Mouse (Mus musculus) embryo, embryonic 10 days (tissue): Measurements from ENCODE around the gene Vps51.
"Not testable (repeated sequence)": the region's sequence is repeated elsewhere in the genome, so short reads cannot be mapped to it uniquely, and the experiment has no call there.

Source experiments
- DNase-seq: peaks from one replicate; pipeline ENCODE4 v3.0.0-alpha.2; 2015; ENCODE audit warnings: low spot score

The Vps51 gene

DNA sequence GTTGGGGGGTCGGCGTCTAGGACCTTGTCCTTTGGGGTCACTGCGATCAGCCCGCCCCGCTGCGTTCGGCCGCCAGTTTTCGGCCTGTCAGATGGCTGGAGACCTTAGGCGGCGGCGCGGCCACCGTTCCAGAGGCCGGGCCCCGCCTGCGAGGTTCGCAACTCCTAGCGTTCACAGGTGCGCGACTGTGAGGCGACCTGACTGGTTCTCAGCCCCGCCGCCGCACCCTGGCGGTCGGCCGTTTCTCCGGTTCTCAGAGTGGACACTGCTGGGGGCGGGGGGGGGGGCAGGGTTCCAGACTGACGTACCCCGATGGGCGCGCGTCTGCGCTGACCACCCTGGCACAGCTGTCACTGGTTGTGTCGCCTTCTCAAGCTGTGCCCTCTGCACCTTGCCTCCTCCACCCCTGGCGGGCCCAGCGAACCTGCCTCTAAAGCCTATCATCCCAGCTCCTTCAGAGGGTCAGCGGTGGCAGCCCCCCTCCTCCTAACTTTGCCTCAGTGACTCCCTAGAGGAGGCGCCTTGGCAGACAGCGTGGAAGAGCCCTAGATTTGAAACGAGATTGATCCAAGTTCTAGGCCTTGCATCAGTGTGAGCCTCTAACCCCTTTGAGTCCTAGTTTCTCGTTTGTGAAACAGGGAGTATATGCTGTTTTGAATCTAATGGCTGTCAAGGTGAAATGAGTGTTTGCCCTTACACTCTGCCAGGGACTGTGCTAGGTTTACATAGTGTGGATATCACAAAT, 29.7 kb downstream of the Vps51 start:
- no peak for DNase-seq

DNA sequence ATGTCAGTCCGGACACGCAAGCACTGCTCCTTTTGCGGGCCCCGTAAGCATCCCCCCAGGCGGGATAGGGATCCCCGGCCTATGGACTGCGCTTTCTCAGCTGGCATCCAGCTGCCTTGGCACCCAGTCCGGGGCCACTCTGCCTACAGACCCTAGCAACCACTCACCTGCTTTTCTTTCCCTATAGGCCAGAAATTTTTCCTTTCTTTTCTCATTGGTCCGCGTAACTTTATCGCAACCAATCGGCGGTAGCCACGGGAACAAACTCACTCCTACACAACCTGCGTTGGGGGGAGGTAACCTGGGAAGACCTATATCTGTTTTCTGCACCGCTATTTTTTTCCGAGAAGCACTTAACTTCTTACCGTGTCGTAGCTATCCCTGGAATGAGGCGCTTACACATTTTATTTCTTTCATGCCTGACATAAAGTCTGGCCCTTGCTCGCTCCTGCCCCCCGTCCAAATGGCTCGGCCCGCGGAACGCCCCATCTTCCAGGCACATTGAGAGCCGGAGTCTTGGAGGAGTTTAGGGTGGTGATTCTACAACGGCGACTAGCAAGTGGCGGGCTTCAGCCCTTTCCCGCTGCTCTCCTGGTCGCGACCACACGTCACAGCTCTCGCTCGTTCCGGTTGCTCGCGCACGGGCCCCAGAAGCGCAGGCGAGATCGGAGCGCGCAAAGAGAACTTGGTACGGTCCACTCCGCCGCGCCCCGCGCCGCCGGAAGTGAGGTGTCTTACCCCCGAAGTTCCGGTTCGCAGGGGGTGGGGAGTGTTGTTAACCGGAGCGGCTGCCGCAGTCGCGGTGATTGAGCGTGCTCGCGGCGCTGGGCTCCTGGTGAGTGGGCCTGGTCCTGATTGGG, 30.5 kb downstream of the Vps51 start, which contains the start of gene Syvn1:
Syvn1 (plus strand) TSS at position 283 of the 860 bp plus-strand sequence.
- DNase-seq: peak; percentile 96

DNA sequence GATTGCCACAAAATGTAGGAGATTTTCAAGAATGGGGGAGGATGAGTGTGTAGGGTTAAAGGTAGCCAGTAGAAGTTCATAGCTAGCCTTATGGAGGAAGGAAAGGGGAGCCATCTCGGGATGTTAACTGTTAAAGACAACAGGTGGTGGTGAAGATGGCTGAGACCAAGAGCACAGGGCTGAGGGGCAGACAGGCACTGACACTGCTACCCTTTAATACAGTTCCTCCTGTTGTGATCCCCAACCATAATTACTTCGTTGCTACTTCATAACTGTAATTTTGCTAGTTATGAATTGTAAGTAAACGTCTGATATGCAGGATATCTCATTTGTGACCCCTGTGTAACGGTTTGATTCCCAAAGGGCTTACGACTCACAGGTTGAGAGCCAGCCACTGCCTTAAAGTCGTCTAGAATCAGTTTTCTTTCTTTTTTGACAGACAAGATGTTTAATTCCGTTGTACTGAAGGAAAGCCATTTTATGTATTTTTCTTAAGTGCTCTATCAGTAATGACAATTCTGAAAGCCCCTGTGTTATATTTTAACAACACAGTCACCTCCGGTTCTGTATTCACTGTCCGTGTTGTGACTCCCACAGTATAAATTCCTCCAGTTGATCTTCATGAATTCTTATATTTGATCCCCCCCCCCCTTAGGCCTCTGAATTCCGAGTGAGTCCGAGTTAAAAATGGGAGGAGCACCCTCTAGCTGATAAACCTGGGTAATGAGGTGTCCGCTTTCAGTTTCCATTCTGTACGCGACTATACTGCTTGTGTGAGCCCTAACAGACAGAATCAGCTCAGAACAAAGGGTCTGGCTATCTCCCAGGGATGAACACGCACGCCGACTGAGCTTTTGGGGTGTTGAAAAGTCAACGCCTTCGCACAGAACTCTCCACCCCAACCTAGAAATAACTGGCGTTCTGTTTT, 31.4 kb downstream of the Vps51 start:
- peak; percentile 59 for DNase-seq

DNA sequence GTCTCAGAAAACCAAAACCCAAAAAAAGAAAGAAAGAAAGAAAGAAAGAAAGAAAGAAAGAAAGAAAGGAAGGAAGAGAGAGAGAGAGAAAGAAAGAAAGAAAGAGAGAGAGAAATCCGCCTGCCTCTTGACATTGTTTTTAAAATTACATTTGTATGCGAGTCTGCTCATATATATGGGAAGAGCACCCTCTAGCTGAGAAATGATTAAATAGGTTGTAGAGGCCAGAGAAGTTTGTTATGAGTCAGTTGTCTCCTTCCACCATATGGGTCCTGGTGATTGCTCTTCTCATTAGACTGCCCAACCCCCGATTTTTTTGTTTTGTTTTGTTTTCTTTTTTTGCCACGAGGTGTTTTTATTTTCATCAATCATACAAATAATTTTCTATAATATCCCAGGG, 32.9 kb downstream of the Vps51 start:
- not testable (repeated sequence) for DNase-seq

DNA sequence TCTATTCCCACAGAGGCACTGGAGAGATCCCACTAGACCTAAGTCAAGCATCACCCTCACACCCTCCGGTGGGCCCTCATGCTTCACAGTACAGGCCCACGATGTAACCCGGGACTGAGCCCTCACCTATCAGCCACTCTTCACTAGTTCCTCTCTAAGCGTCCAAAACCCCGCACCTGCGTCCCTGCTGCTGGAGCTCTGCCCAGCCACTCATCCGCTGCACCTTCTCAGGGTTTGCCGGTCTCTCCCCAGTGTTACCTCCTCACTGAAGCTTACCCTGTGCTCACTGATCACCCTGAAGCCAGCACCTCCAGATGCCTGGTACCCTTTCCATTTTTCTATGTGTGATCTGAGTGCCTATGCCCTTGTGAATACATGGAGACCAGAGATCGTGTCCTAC, 34.7 kb downstream of the Vps51 start:
- DNase-seq: no peak

DNA sequence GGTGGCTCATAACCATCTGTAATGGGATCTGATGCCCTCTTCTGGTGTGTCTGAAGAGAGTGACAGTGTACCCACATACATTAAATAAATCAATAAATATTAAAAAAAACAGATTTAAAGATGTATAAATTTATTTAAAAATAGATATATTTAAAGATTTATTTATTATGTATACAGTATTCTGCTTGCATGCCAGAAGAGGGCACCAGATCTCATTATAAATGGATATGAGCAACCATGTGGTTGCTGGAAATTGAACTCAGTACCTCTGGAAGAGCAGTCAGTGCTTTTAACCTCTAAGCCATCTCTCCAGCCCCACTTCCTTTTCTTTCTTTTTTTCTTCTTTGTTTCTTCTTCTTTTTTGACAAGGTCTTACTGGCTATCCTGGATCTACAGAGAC, 37.0 kb downstream of the Vps51 start:
- no peak for DNase-seq

DNA sequence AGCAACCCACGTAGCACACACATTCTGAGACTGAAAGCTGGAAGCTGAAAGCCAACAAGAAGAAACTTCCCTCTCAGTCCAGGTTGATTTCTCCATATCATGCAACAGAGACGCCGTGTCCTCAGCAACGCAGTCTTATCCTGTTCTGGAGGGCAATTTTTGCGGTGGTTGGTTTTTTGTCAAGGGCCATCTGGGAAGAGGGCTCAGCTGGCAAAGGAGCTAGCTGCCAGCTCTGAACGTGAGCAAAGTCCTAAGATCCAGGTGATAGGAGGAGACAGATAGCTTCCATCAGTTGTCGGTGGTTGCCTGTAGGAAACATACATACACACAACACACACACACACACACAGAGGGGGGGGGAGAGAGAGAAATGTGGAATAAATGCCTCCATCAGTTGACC, 38.7 kb downstream of the Vps51 start:
- no peak for DNase-seq

DNA sequence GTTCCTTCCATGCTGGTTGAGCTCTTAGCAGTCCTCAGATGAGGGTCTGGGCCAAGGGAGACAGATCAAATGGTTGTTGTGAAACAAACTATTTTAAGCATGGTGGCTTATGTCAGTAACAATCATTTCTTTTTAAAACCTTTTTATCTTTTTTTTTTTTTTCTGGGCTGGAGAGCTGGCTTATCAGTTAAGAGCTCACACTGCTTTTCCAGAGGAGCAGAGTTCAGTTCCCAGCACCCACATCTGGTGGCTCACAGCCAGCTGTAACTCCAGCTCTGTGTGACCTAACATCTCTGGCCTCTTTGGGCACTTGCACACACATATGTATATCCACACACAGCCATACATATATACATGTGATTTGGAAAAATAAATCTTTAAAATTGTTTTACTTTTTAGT, 39.3 kb downstream of the Vps51 start:
- DNase-seq: no peak

DNA sequence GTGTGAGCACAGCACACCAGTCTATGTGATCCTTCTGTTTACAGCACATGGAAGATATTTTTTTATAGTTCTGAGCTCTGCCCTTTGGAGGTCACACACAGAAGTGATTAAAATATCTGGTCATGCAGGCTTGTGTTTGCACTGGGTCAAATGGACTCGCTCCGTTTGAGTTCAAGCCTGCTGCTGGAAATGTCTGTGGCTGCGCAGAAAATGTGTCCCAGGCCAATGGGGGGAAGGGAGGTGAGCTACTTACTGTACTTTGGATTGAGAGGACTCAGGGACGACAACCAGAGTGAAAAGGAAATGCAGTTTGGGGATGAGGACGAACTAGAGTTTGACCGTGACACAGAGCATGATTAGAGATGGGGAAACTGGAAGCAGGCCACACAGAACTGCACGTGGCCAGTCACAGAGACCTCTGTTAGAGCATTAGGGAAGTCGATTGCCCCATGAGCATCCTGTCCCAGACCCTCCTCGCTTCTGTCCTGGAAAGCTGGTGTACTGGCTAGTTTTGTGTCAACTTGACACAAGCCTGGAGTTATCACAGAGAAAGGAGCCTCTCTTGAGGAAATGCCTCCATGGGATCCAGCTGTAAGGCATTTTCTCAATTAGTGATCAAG, 41.0 kb downstream of the Vps51 start:
- DNase-seq: no peak

DNA sequence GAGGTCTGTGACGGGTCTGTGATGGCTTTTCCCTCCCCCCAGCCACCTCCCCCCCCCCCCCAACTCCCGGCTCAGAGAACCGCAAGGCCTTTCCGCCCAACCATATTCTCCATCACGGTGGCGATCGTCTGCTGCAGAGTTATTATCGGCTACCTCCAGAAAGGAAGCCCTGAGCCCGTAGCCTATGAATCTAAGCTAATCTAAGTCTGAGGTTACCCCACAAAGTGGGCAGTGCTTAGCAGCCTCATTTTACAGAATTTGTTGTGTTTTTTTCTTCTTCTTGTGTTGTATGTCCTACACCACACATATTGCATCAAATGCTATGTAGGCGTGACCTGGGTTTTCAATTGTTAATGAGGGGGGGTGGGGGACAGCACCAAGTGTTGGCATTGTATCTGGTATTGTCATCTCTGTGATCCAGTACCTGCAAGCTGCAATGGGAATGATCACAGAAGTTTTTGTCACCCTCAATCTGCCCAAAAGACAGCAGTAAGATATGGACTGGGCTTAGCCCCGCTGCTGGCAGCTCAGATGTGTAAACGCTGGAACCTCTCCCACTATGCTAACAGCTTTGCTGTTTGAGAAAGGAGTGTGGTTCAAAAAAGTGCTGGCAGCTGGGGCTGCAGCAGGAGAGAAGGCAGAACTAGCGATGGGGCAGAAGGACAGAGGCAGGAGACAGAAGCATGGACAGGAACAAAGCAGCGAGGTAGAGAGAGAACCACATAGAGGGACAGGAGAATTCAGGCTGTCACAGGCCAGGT, 46.3 kb downstream of the Vps51 start:
- DNase-seq: no peak

DNA sequence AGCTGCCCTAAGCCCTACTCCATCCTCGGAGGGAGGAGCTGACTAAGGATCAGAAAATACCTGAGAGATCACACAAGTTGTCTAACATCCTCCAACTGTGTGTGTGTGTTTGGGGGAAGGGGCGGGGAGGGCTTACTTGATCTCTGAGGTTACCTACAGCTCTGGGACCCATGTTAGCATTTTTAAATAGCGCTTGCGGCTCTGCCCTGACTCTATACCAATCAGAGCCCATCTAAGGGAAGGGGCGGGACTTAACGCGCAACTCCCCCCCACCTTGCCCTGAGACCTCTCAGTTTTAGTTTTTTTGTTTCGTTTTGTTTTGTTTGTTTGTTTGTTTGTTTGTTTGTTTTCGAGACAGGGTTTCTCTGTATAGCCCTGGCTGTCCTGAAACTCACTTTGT, 47.6 kb downstream of the Vps51 start:
- no peak for DNase-seq

DNA sequence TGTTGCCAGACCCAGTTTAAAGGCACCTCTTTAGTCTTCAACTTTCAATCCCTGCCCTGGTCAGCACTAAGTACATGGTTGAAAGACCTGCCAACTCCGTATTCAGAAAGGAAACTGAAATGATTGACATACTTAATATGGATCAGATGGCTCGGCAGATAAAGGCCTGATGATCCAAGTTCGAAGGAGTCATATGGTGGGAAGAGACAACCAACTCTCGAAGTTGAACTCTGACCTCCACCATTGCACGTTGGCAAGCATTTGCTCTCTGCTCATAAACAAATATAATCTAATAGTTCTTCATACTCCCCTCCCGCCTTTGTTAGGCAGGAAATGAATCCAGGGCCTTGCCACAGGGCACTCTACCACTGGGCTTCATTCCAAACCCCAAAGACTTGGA, 48.0 kb downstream of the Vps51 start:
- DNase-seq: no peak

DNA sequence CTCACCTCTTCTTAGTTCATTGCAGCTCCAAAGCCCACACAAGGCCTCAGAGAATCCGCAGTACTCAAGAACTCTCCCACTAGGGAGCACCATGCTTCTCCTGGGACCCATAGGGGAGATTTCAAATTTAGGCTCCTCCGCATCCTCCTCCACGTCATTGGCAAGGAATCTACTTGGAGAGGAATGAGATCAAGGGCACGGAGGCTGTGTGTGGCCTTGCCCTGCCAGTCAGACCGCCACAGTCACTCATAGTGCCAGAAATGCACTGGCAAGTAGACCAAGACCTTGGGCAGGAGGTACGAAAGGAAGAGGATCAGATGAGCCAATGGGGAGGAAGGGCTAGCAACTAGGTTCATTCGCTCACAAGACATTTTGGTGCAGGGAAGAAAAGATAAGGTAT, 53.1 kb downstream of the Vps51 start:
- no peak for DNase-seq

DNA sequence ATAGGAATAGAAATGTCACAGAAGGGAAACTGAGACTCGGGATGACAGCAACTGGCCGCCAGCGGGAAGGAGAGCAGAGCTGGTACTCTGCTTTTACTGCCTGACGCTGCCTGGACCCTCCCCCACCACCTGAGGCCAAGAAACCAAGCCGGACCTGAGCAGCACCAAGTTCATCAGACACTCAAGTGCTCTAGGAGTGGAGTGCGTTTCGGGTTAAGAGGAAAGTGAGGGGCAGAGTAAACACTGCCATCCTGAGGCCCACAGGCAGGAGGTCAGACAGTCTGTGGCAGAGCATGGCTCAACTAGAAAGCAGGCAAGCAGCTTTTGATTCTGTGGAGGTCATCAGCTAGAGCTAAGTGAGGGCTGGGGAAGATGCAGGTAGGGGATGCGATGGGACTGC, 54.0 kb downstream of the Vps51 start:
- DNase-seq: no peak

DNA sequence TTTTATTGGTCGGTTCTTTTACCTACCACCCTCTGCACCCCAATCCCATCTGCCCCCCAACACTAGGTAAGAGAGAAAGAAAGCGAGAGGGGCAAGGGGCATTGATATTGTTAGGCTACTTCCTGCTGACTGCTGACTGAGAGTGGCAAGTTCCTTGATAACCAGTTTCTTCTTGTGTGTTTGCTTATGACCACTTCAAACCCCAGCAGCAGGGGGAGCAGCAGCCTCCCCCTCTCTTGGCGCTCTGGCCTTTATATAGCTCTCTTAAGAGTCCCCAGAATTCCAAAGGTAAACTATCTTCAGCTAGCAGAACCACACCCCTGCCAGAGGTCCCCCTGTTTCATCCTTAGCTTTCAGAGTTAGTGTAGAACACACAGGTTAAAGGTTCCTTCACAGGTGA, 56.8 kb downstream of the Vps51 start:
- DNase-seq: no peak

DNA sequence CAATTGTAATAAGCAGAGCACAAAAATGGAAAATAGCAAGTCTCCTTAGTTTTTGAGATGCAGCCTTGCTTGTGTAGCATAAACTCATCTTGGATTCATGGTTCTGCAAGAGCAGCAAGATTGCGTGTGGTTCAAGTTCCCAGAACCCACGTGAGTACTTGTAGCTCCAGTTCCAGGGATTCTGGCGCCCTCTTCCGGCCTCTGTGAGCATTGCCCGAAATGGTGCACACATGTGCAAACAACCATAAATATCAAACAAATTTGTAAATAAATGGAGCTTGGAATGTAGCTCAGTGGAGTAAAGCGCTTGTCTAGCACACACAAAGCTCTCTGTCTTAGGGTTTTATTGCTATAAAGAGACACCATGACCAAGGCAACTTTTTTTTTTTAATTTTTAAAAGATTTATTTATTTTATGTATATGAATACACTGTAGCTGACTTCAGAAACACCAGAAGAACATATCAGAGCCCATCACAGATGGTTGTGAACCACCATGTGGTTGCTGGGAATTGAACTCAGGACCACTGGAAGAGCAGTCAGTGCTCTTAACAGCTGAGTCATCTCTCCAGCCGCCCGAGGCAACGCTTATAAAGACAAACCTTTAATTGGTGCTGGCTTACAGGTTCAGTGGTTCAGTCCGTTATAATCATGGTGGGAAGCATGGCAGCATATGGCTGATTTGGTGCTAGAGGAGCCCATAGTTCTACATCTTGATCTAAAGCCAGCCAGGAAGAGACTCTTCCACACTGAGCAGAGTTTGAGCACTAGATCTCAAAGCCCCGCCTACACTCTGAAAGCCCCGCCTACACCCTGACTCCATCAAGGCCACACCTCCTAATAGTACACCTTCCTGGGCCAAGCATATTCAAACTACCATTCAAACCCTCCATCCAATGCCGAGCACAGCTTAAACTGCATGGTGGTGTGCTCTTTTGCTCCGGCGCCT, 58.6 kb downstream of the Vps51 start:
- DNase-seq: peak; percentile 89
